Mouse (Mus musculus) limb, embryonic 12.5 days (tissue): ENCODE measurements around the gene Cbarp. TPM values are rescaled to one million over a fixed set of nuclear protein-coding genes. Genes with fewer than 3 reads are reported as not detected.

Source experiments
- ATAC-seq: fragments of 200-750 bp; cut with Nextera tagmentation; 2 replicates; pipeline ENCODE4 v1.8.0; 2017; ENCODE audit warnings: low read depth, moderate TSS enrichment; ENCODE audit not compliant: insufficient number of reproducible peaks, insufficient read depth, low FRiP score, low TSS enrichment
- H3K27ac ChIP-seq: fragments of 300-500 bp; sonication (generic); 2 replicates; pipeline ENCODE4 v1.5.1; 2016; ENCODE audit warnings: mild to moderate bottlenecking, moderate library complexity
- H3K27me3 ChIP-seq: fragments of 300-500 bp; sonication (generic); 2 replicates; pipeline ENCODE4 v1.6.1; 2016; ENCODE audit warnings: mild to moderate bottlenecking, moderate library complexity
- H3K36me3 ChIP-seq: fragments of 300-500 bp; sonication (generic); 2 replicates; pipeline ENCODE4 v1.6.1; 2016; ENCODE audit warnings: mild to moderate bottlenecking, moderate library complexity
- H3K4me1 ChIP-seq: fragments of 300-500 bp; sonication (generic); replicated peaks from 2 replicates; pipeline ENCODE4 v1.6.1; 2016
- H3K4me2 ChIP-seq: fragments of 300-500 bp; sonication (generic); 2 replicates; pipeline ENCODE4 v1.6.1; 2016; ENCODE audit warnings: mild to moderate bottlenecking, moderate library complexity
- H3K4me3 ChIP-seq: fragments of 300-500 bp; sonication (generic); replicated peaks from 2 replicates; pipeline ENCODE4 v1.5.1; 2016; ENCODE audit warnings: mild to moderate bottlenecking
- H3K9ac ChIP-seq: fragments of 300-500 bp; sonication (generic); replicated peaks from 2 replicates; pipeline ENCODE4 v1.6.1; 2016; ENCODE audit warnings: mild to moderate bottlenecking, moderate library complexity
- H3K9me3 ChIP-seq: fragments of 300-500 bp; sonication (generic); 2 replicates; pipeline ENCODE4 v1.6.1; 2016; ENCODE audit warnings: mild to moderate bottlenecking, moderate library complexity
- WGBS: fragments of 180-500 bp; shearing (Covaris S2); methylation state at CpG from one replicate; pipeline ENCODE4 v1.1.7; 2016; 5-methylcytosine and 5-hydroxymethylcytosine counted together
- polyA plus RNA-seq: library from polyadenylated mRNA; unstranded; fragments of >200 nt; fragmentation: Nextera tagmentation; extraction: Ambion mirVana; gene quantifications from 2 replicates; pipeline ENCODE4 v1.2.1, GENCODE M21; 2016

Gene Cbarp
- polyA plus RNA-seq, 1 experiment from 2014 or later = 4.9 TPM

- Histone ChIP-seq H3K4me1 (peaks cover 47% of the 10 kb centered on the region), H3K27ac (no peak overlapping the region), H3K36me3 (peaks cover 22% of the 10 kb centered on the region), H3K4me2 (peak overlapping the region; percentile 98; the same call in 1 of the 2 replicates), H3K9ac (no peak overlapping the region), H3K9me3 (0 out of 2 replicates have a peak, but pooled peaks cover 5% of the 10 kb centered on the region), H3K27me3 (peaks cover 54% of the 10 kb centered on the region), H3K4me3 (peak overlapping the region; percentile 75; the same call in 1 of the 2 replicates)
- 75% methylated on average over 11 of the region's 11 CpGs for WGBS
- ATAC-seq = no peak
These were observed 515 bp downstream of the Cbarp start for GRCm38 (mm10) chr10:80139975-80140665.

GRCm38 (mm10) chr10:80139439-80139775 lies 1.2 kb downstream of the Cbarp start:
- peaks cover 47% of the 10 kb centered on the region for H3K4me1 ChIP-seq
- WGBS = 1% methylated on average over 10 of the region's 10 CpGs

DNA sequence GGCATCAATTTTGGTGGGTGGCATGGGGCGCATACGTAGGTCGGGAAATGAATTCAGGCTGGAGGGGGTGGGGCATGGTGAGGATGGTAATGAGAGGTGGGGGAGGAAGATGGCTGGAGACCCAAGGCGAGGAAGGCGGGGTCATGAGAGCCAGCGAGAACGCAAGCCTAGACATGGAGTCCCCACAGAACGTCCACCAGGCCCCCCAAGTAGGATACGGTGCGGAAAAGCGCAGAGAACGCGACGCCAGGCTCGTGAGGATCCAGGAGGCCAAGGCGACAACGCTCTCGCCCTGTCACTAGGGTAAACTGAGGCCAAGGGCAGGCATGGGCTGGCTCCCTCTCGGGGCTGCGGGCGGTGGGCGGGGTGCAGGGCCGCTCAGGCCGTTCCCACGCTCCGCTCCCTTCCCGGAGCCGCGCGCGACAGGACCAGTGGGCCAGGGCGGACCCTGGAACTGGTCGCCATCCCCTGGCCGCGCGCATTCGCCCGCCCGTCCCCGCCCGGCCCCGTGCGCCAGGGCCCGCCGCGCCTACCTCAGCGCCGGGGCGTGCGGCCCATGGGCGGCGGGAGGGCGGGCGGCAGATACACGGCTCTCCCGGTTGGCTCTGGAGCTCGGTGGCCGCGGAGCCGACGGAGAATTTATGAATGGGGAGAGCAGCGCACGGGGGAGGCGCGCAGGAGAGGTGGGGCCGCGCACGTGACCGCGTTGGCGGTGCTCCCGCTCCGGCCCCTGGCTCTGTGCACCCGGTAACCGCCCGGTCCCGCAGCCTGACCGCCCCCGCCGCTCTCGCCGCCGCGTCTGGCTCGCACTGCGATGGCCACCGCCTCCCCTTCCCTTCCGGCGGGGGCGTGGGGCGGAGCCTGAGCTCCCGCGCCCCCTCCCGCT lies 1.8 kb downstream of the Cbarp start, which contains the start of gene Atp5d:
TSS of gene Atp5d (plus strand) at position 80 of the 886 bp plus-strand sequence.
- Histone ChIP-seq H3K4me3 (peak within 1 kb of the TSS; percentile 81), H3K27ac (peak within 1 kb of the TSS; percentile 74), H3K36me3 (peaks cover 21% of the 10 kb centered on the region), H3K27me3 (peaks cover 63% of the 10 kb centered on the region), H3K9me3 (0 out of 2 replicates have a peak, but pooled peaks cover 5% of the 10 kb centered on the region), H3K4me2 (peak within 1 kb of the TSS; percentile 98), H3K9ac (peak within 1 kb of the TSS; percentile 85), H3K4me1 (peaks cover 47% of the 10 kb centered on the region)
- WGBS = under 1% methylated on average over 77 of the region's 94 CpGs
- ATAC-seq = no peak

More at GRCm38 (mm10) chr10:80139439-80139775, 1.2 kb downstream of the Cbarp start:
- Histone ChIP-seq H3K27me3 (peaks cover 61% of the 10 kb centered on the region), H3K36me3 (peaks cover 22% of the 10 kb centered on the region), H3K4me3 (peak overlapping the region; percentile 81), H3K27ac (peak overlapping the region; percentile 74; the same call in 1 of the 2 replicates), H3K9ac (peak overlapping the region; percentile 85), H3K9me3 (0 out of 2 replicates have a peak, but pooled peaks cover 5% of the 10 kb centered on the region), H3K4me2 (peak overlapping the region; percentile 98)
- ATAC-seq = no peak

DNA sequence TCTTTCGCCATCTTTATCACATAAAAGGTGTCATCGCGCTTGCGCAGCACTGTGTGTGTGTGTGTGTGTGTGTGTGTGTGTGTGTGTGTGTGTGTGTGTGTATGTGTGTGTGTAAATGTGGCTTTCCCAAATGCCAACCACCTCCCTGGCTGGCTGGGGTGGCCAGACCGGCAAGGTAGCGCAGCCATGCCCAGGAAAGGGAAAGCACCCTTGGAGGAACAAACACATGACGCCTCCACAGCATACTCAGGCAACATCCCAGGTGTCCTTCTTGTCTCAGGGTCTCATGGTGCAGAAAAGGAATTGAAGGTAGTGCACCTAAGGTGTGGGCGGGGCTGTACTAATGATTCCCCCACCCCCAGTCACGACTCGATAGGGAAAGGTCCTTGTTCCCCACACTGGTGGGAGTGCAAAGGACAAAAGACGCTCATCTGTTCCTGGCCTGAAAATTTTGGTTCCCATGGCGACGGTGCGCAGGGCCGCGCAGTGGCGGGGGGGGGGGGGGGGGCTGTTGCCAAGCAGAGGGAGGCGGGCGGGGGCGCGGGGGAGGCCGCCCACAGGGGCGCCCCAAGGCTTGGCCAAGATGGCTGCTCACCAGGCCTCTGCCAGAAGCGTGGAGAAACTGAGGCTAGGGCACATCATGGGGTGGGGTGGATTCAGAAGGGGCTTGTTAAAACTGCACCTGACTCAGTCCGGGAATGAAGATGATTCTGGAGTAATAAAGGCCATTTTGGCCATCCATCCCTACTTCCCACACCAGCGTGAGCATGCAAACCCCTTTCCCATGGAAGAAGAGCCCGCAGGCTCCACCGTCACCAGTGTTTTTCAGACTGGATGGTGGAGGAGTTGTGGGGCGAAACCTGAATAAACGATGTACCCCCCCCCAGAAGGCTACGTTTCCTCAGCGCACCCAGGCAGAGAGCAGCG lies 2.7 kb downstream of the Cbarp start:
- peaks cover 63% of the 10 kb centered on the region for H3K27me3 ChIP-seq
- peak overlapping the region; percentile 98 for H3K4me2 ChIP-seq
- H3K9ac ChIP-seq = peak overlapping the region; percentile 85
- 0 out of 2 replicates have a peak, but pooled peaks cover 5% of the 10 kb centered on the region for H3K9me3 ChIP-seq
- H3K4me3 ChIP-seq = peak overlapping the region; percentile 81
- peaks cover 25% of the 10 kb centered on the region for H3K36me3 ChIP-seq
- 4% methylated on average over 30 of the region's 33 CpGs for WGBS
- peaks cover 46% of the 10 kb centered on the region for H3K4me1 ChIP-seq
- no peak for ATAC-seq
- 0 out of 2 replicates have a peak overlapping the region, but pooled peaks have one; percentile 74 for H3K27ac ChIP-seq

DNA sequence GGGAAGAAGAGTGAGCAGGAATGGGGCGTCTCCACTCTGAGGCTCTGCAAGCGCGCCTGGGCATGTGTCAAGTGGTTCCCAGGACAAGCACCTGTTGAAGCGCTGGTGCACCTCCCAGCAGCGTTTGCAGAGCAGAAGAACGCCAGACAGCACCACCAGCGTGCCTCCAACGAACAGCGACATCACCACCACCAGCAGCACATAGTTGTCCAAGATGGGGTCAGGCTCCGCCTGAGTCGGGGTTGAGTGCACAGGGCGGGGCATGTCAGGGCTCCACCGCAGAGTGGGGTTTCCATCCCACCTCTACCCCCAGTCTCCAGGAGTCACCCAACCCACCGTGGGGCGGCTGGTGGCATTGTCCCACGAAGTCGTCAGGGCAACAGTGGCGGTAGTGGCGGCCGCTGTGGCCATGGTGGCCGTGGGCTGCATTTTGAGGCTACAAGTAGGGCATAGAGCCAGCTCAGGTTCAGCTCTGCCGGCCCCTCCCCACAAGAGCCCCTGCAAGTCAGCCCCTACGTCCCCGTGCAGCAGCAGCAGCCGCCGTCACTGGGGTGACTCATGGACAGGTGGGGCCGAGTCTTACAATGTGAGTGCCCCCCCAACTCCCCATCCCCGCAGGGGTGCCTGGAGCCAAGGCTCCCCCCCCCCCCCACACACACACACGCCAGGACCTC lies 3.5 kb downstream of the Cbarp start:
- H3K9ac ChIP-seq = peak overlapping the region; percentile 85
- ATAC-seq = no peak
- peak overlapping the region; percentile 98 for H3K4me2 ChIP-seq
- peaks cover 63% of the 10 kb centered on the region for H3K27me3 ChIP-seq
- peak overlapping the region; percentile 81 for H3K4me3 ChIP-seq
- 0 out of 2 replicates have a peak, but pooled peaks cover 5% of the 10 kb centered on the region for H3K9me3 ChIP-seq
- no peak overlapping the region for H3K27ac ChIP-seq
- peaks cover 33% of the 10 kb centered on the region for H3K36me3 ChIP-seq
- 5% methylated on average over 29 of the region's 29 CpGs for WGBS
- H3K4me1 ChIP-seq = peaks cover 44% of the 10 kb centered on the region

GRCm38 (mm10) chr10:80136179-80136951 lies 4.3 kb downstream of the Cbarp start:
- no peak for ATAC-seq
- Histone ChIP-seq H3K4me1 (peaks cover 51% of the 10 kb centered on the region), H3K27ac (no peak overlapping the region), H3K4me2 (peak overlapping the region; percentile 98), H3K36me3 (peaks cover 40% of the 10 kb centered on the region), H3K27me3 (peaks cover 67% of the 10 kb centered on the region), H3K9ac (peak overlapping the region; percentile 85; the same call in 1 of the 2 replicates), H3K9me3 (0 out of 2 replicates have a peak, but pooled peaks cover 5% of the 10 kb centered on the region), H3K4me3 (peak overlapping the region; percentile 81)
- WGBS = 19% methylated on average over 41 of the region's 49 CpGs

DNA sequence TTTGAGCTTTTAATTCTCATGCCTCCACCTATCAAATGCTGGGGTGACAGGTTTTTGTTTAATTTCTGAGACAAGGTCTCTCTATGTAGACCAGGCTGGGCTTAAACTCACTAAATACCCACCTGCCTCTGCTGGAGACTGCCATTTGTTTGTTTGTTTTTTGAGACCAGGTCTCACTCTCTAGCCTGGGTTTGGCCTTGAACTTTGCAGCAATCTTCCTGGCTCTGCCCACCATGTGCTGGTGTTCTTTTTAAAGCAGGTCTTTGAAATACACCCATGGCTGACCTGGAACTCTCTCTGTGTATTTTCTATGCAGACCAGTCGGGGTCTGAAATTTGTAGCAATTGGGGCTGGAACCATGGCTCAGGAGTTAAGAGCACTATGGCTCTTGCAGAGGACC lies 5.0 kb downstream of the Cbarp start:
- H3K27ac ChIP-seq = no peak overlapping the region
- no peak overlapping the region for H3K4me3 ChIP-seq
- WGBS = 89% methylated on average over 1 of the region's 1 CpGs
- no peak for ATAC-seq
- H3K4me1 ChIP-seq = peaks cover 49% of the 10 kb centered on the region
- H3K9me3 ChIP-seq = 0 out of 2 replicates have a peak, but pooled peaks cover 5% of the 10 kb centered on the region
- peaks cover 48% of the 10 kb centered on the region for H3K36me3 ChIP-seq
- H3K27me3 ChIP-seq = peaks cover 70% of the 10 kb centered on the region
- H3K4me2 ChIP-seq = no peak overlapping the region
- H3K9ac ChIP-seq = no peak overlapping the region

- peaks cover 52% of the 10 kb centered on the region for H3K36me3 ChIP-seq
- H3K4me2 ChIP-seq = no peak overlapping the region
- H3K27me3 ChIP-seq = peaks cover 65% of the 10 kb centered on the region
- no peak for ATAC-seq
- no peak overlapping the region for H3K9ac ChIP-seq
- H3K4me1 ChIP-seq = peaks cover 47% of the 10 kb centered on the region
- no peak overlapping the region for H3K4me3 ChIP-seq
- no peak overlapping the region for H3K27ac ChIP-seq
- 0 out of 2 replicates have a peak, but pooled peaks cover 5% of the 10 kb centered on the region for H3K9me3 ChIP-seq
- 79% methylated on average over 10 of the region's 10 CpGs for WGBS
These were observed 5.5 kb downstream of the Cbarp start for GRCm38 (mm10) chr10:80135161-80135560.

DNA sequence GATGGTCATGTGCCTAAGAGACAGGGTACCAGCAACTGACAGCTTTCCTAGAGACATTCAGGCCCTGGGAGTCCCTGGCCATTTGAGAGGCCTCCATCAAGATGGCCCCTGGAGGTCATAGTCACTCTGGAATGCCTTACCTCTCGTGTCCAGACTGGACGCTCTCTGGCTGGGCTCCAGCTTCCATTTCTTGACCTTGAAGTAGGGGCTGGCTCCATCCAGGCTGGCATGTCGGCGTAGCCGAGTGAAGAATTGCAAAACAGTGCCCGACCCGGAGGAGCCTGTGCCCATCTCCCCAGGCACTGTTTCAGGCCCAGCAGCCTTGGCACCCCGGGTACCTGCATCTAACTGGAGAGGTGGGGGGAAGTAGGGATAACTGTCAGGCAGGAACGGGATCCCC lies 6.2 kb downstream of the Cbarp start:
- 0 out of 2 replicates have a peak, but pooled peaks cover 5% of the 10 kb centered on the region for H3K9me3 ChIP-seq
- WGBS = 86% methylated on average over 9 of the region's 9 CpGs
- ATAC-seq = no peak
- H3K9ac ChIP-seq = no peak overlapping the region
- H3K27ac ChIP-seq = no peak overlapping the region
- peaks cover 60% of the 10 kb centered on the region for H3K36me3 ChIP-seq
- H3K27me3 ChIP-seq = peaks cover 63% of the 10 kb centered on the region
- no peak overlapping the region for H3K4me3 ChIP-seq
- H3K4me1 ChIP-seq = peaks cover 44% of the 10 kb centered on the region
- H3K4me2 ChIP-seq = no peak overlapping the region
